Mouse (Mus musculus) thymus, adult 2 months (tissue): ENCODE results near the gene Olfr1044. TPM values are rescaled to one million over a fixed set of nuclear protein-coding genes. Genes with fewer than 3 reads are reported as not detected.

ENCODE experiments used
- DNase-seq: peaks from one replicate; pipeline ENCODE4 v3.0.0; 2021
- H3K27ac ChIP-seq: fragments of 200-500 bp; 2 replicates; pipeline ENCODE4 v1.5.1; 2012; ENCODE audit warnings: low read length, control low read depth; ENCODE audit not compliant: control insufficient read depth, insufficient read depth
- H3K27me3 ChIP-seq: fragments of 200-500 bp; 2 replicates; pipeline ENCODE4 v1.6.1; 2012; ENCODE audit warnings: mild to moderate bottlenecking, low read length, moderate library complexity, mixed read lengths; ENCODE audit not compliant: control insufficient read depth, insufficient read depth
- H3K36me3 ChIP-seq: fragments of 200-500 bp; 2 replicates; pipeline ENCODE4 v1.6.1; 2012; ENCODE audit warnings: mild to moderate bottlenecking, low read length, moderate library complexity; ENCODE audit not compliant: control insufficient read depth, insufficient read depth
- H3K4me1 ChIP-seq: fragments of 200-500 bp; replicated peaks from 2 replicates; pipeline ENCODE4 v1.6.1; 2012; ENCODE audit warnings: low read length; ENCODE audit not compliant: control insufficient read depth, insufficient read depth
- H3K4me3 ChIP-seq: fragments of 200-500 bp; 2 replicates; pipeline ENCODE4 v1.5.1; 2012; ENCODE audit warnings: mild to moderate bottlenecking, low read length, control low read depth, moderate library complexity; ENCODE audit not compliant: control insufficient read depth, insufficient read depth
- CTCF ChIP-seq: fragments of 200-500 bp; IDR thresholded peaks from 2 replicates; pipeline ENCODE4 v1.5.1; 2012; ENCODE audit warnings: mild to moderate bottlenecking, control low read depth, low read length, moderate library complexity, borderline replicate concordance; ENCODE audit not compliant: control insufficient read depth, poor library complexity, insufficient read depth; ENCODE audit errors: extremely low read depth
- POLR2A ChIP-seq: fragments of 200-500 bp; IDR thresholded peaks from 2 replicates; pipeline ENCODE4 v1.6.1; 2012; ENCODE audit warnings: mild to moderate bottlenecking, low read length, control low read depth, moderate library complexity; ENCODE audit not compliant: control insufficient read depth, poor library complexity, insufficient read depth; ENCODE audit errors: extremely low read depth
- WGBS: fragments of 180-500 bp; shearing (Covaris S2); methylation state at CpG from one replicate; pipeline ENCODE4 v1.1.7; 2018; 5-methylcytosine and 5-hydroxymethylcytosine counted together
- polyA plus RNA-seq: library from polyadenylated mRNA; depleted of rRNA; stranded (reverse); fragments of >200 nt; gene quantifications from 2 replicates; pipeline ENCODE4 v1.2.3, GENCODE M21; 2012; rRNA removed

Gene Olfr1044
- polyA plus RNA-seq, 1 experiment, result not detected

GRCm38 (mm10) chr2:86167422-86167821, 10.2 kb downstream of the Olfr1044 start, which contains the start of gene Olfr1043:
TSS of gene Olfr1043 (minus strand) at chr2:86167522.
- 91% methylated on average over 2 of the region's 2 CpGs for WGBS
- DNase-seq, result no peak
- Histone ChIP-seq H3K4me1 (no peaks in the 10 kb centered on the region), H3K27ac (no peak within 1 kb of the TSS), H3K4me3 (no peak within 1 kb of the TSS), H3K27me3 (no peaks in the 10 kb centered on the region), H3K36me3 (no peaks in the 10 kb centered on the region)
- TF ChIP-seq POLR2A (no peak), CTCF (no peak)

GRCm38 (mm10) chr2:86161738-86162137, 15.9 kb downstream of the Olfr1044 start, which contains the start of gene Olfr1042:
TSS of gene Olfr1042 (minus strand) at chr2:86161838.
- no peak for TF ChIP-seq CTCF
- no peak for TF ChIP-seq POLR2A
- no peak for DNase-seq
- WGBS, result 96% methylated on average over 2 of the region's 2 CpGs

DNA sequence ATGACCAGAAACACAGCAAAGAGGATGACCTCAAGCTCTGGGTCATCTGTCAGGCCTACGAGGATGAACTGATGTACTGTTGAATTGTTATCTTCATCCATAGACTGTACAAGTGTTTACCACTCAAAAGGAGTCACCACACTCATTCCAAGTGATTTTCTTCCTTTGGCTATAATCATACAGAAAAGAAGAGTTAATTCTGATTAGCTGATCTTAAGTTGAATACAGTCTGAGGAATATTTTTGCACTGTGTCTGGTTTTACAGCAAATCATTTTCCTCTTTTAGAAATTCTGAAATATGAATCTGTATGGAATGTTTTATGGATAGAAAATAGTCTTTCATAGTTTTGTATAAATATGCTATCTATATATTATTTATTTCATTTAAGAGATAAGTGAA, 31.0 kb downstream of the Olfr1044 start, which contains the start of gene Olfr1040:
Olfr1040 (minus strand) TSS at position 101 of the 400 bp plus-strand sequence.
- no peaks in the 10 kb centered on the region for H3K4me1 ChIP-seq
- H3K27me3 ChIP-seq, result no peaks in the 10 kb centered on the region
- H3K4me3 ChIP-seq, result no peak within 1 kb of the TSS
- no peak within 1 kb of the TSS for H3K27ac ChIP-seq
- no peak for TF ChIP-seq POLR2A
- no peak for TF ChIP-seq CTCF
- no peak for DNase-seq
- WGBS, result 84% methylated on average over 1 of the region's 1 CpGs
- no peaks in the 10 kb centered on the region for H3K36me3 ChIP-seq

More at GRCm38 (mm10) chr2:86161738-86162137, 15.9 kb downstream of the Olfr1044 start, which contains the start of gene Olfr1042:
- Histone ChIP-seq H3K4me3 (no peak within 1 kb of the TSS), H3K27me3 (no peaks in the 10 kb centered on the region), H3K36me3 (no peaks in the 10 kb centered on the region), H3K4me1 (no peaks in the 10 kb centered on the region), H3K27ac (no peak within 1 kb of the TSS)

DNA sequence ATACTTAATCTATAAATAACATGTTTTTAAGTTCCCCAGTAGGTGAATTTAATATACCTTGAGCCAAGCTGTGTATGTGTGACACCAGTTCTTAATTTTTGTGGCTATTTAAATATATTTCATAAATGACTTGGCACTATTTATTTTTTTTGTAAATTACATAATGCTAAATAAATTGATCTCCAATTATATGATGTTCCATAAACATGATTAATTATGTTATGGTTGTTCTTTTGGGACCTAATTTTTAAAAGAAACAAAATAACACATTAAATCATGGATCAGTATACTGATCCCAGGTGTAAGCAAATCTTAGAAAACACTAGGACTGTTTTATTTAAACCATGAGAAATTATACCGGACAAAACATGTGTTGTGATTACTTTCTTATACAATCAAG, 41.8 kb downstream of the Olfr1044 start, which contains the start of gene Olfr1039:
Olfr1039 (minus strand) TSS at position 101 of the 400 bp plus-strand sequence.
- H3K27me3 ChIP-seq, result no peaks in the 10 kb centered on the region
- H3K27ac ChIP-seq, result no peak within 1 kb of the TSS
- H3K4me3 ChIP-seq, result no peak within 1 kb of the TSS
- WGBS, result 96% methylated on average over 1 of the region's 1 CpGs
- TF ChIP-seq CTCF, result no peak
- no peak for TF ChIP-seq POLR2A
- no peak for DNase-seq
- H3K4me1 ChIP-seq, result no peaks in the 10 kb centered on the region
- no peaks in the 10 kb centered on the region for H3K36me3 ChIP-seq

Other genes starting within 250 kb of the Olfr1044 start
- gene Olfr1028, start 227.4 kb downstream of the Olfr1044 start, polyA plus RNA-seq, result not detected in 2 replicates
- gene Olfr1029, start 203.9 kb downstream of the Olfr1044 start, polyA plus RNA-seq, result not detected in 2 replicates
- gene Olfr1030, start 198.5 kb downstream of the Olfr1044 start, polyA plus RNA-seq, result not detected in 2 replicates
- gene Olfr1031, start 187.5 kb downstream of the Olfr1044 start, polyA plus RNA-seq, result not detected in 2 replicates
- not detected in 2 replicates for gene Olfr1032, start 172.3 kb downstream of the Olfr1044 start, polyA plus RNA-seq
- gene Olfr1033, start 157.2 kb downstream of the Olfr1044 start, polyA plus RNA-seq, result 0.39 and 0.56 TPM in 2 replicates
- gene Olfr1034, start 132.0 kb downstream of the Olfr1044 start, polyA plus RNA-seq, result 0.04 TPM in 2 replicates
- gene Olfr1036, start 103.8 kb downstream of the Olfr1044 start, polyA plus RNA-seq, result not detected in 2 replicates
- gene Olfr1037, start 90.4 kb downstream of the Olfr1044 start, polyA plus RNA-seq, result not detected in 2 replicates
- gene Olfr1039, start 41.9 kb downstream of the Olfr1044 start, polyA plus RNA-seq, result not detected in 2 replicates
- not detected in 2 replicates for gene Olfr1040, start 31.1 kb downstream of the Olfr1044 start, polyA plus RNA-seq
- gene Olfr1042, start 16.0 kb downstream of the Olfr1044 start, polyA plus RNA-seq, result not detected in 2 replicates
- gene Olfr1043, start 10.3 kb downstream of the Olfr1044 start, polyA plus RNA-seq, result not detected in 2 replicates
- not detected in 2 replicates for gene Olfr52, start 7.9 kb upstream of the Olfr1044 start, polyA plus RNA-seq
- not detected in 2 replicates for gene Olfr1045, start 25.2 kb upstream of the Olfr1044 start, polyA plus RNA-seq
- not detected in 2 replicates for gene Olfr1046, start 41.5 kb upstream of the Olfr1044 start, polyA plus RNA-seq
- not detected in 2 replicates for gene Olfr1047, start 53.6 kb upstream of the Olfr1044 start, polyA plus RNA-seq
- gene Olfr1048, start 62.5 kb upstream of the Olfr1044 start, polyA plus RNA-seq, result not detected in 2 replicates
- not detected in 2 replicates for gene Olfr1049, start 80.5 kb upstream of the Olfr1044 start, polyA plus RNA-seq
- not detected in 2 replicates for gene Olfr1051, start 101.3 kb upstream of the Olfr1044 start, polyA plus RNA-seq
- gene Olfr1052, start 114.6 kb upstream of the Olfr1044 start, polyA plus RNA-seq, result not detected in 2 replicates
- gene Olfr1053, start 137.5 kb upstream of the Olfr1044 start, polyA plus RNA-seq, result not detected in 2 replicates
- gene Olfr1054, start 157.6 kb upstream of the Olfr1044 start, polyA plus RNA-seq, result not detected in 2 replicates
- not detected in 2 replicates for gene Olfr1055, start 172.5 kb upstream of the Olfr1044 start, polyA plus RNA-seq
- not detected in 2 replicates for gene Olfr1056, start 184.6 kb upstream of the Olfr1044 start, polyA plus RNA-seq
- not detected in 2 replicates for gene Olfr1057, start 200.6 kb upstream of the Olfr1044 start, polyA plus RNA-seq
- gene Olfr1058, start 210.7 kb upstream of the Olfr1044 start, polyA plus RNA-seq, result not detected in 2 replicates
- not detected in 2 replicates for gene Olfr1061, start 236.2 kb upstream of the Olfr1044 start, polyA plus RNA-seq
- 0.15 TPM in 1 of 2 replicates, not detected in the other for gene Olfr1062, start 248.9 kb upstream of the Olfr1044 start, polyA plus RNA-seq